Mouse (Mus musculus) lung, postnatal 0 days (tissue): ENCODE data around the gene Iqcf1. TPM values are rescaled to one million over a fixed set of nuclear protein-coding genes. Genes with fewer than 3 reads are reported as not detected.

Source experiments
- ATAC-seq: fragments of 200-750 bp; cut with Nextera tagmentation; 2 replicates; pipeline ENCODE4 v1.8.0; 2017; ENCODE audit warnings: moderate library complexity
- DNase-seq: peaks from one replicate; pipeline ENCODE4 v3.0.0-alpha.2; 2016; ENCODE audit warnings: low spot score
- H3K27ac ChIP-seq: fragments of 300-500 bp; sonication (generic); 2 replicates; pipeline ENCODE4 v1.5.1; 2014; ENCODE audit warnings: antibody characterized with exemption, mild to moderate bottlenecking, low read length, mixed read lengths
- H3K27me3 ChIP-seq: fragments of 300-500 bp; sonication (generic); replicated peaks from 2 replicates; pipeline ENCODE4 v1.6.1; 2014; ENCODE audit warnings: low read length, mixed read lengths; ENCODE audit not compliant: insufficient read depth
- H3K36me3 ChIP-seq: fragments of 300-500 bp; sonication (generic); 2 replicates; pipeline ENCODE4 v1.6.1; 2014; ENCODE audit warnings: low read length, mixed read lengths; ENCODE audit not compliant: insufficient read depth
- H3K4me1 ChIP-seq: fragments of 300-500 bp; sonication (generic); 2 replicates; pipeline ENCODE4 v1.6.1; 2014; ENCODE audit warnings: antibody characterized with exemption, low read depth, low read length, mixed read lengths; ENCODE audit not compliant: insufficient read depth
- H3K4me2 ChIP-seq: fragments of 300-500 bp; sonication (generic); replicated peaks from 2 replicates; pipeline ENCODE4 v1.6.1; 2014; ENCODE audit warnings: low read depth, mild to moderate bottlenecking, low read length, moderate library complexity, mixed read lengths
- H3K4me3 ChIP-seq: fragments of 300-500 bp; sonication (generic); 2 replicates; pipeline ENCODE4 v1.5.1; 2014; ENCODE audit warnings: low read depth, low read length
- H3K9ac ChIP-seq: fragments of 300-500 bp; sonication (generic); replicated peaks from 2 replicates; pipeline ENCODE4 v1.6.1; 2014; ENCODE audit warnings: low read depth, mild to moderate bottlenecking
- H3K9me3 ChIP-seq: fragments of 300-500 bp; sonication (generic); 2 replicates; pipeline ENCODE4 v1.6.1; 2016; ENCODE audit warnings: low read length, mixed read lengths
- CTCF ChIP-seq: IDR thresholded peaks from 2 replicates; pipeline ENCODE4 v1.5.1; 2016; ENCODE audit warnings: antibody characterized with exemption, mild to moderate bottlenecking
- EP300 ChIP-seq: IDR thresholded peaks from 2 replicates; pipeline ENCODE4 v1.6.1; 2016; ENCODE audit warnings: antibody characterized with exemption, mild to moderate bottlenecking, control low read depth
- WGBS: fragments of 180-500 bp; shearing (Covaris S2); extraction: QIAGEN DNeasy Blood & Tissue Kit; methylation state at CpG from one replicate; pipeline ENCODE4 v1.1.7; 2014; 5-methylcytosine and 5-hydroxymethylcytosine counted together
- polyA plus RNA-seq: library from polyadenylated mRNA; unstranded; fragments of >200 nt; fragmentation: Nextera tagmentation; extraction: Ambion mirVana; gene quantifications from 2 replicates; pipeline ENCODE4 v1.2.1, GENCODE M21; 2015

The Iqcf1 gene
- polyA plus RNA-seq, 1 experiment from 2014 or later = not detected

GRCm38 (mm10) chr9:106474456-106474855 lies 25.3 kb upstream of the Iqcf1 start:
- H3K9me3 ChIP-seq = no peaks in the 10 kb centered on the region
- no peaks in the 10 kb centered on the region for H3K27me3 ChIP-seq
- no peak overlapping the region for H3K9ac ChIP-seq
- DNase-seq (peak; percentile 89), ATAC-seq (no peak)
- WGBS = 12% methylated on average over 4 of the region's 6 CpGs
- no peak overlapping the region for H3K4me3 ChIP-seq
- peak overlapping the region; percentile 40; the same call in 1 of the 2 replicates for H3K4me2 ChIP-seq
- H3K36me3 ChIP-seq = no peaks in the 10 kb centered on the region
- TF ChIP-seq EP300 (no peak), CTCF (peak; percentile 84)
- peaks cover 28% of the 10 kb centered on the region for H3K4me1 ChIP-seq
- H3K27ac ChIP-seq = no peak overlapping the region

GRCm38 (mm10) chr9:106475046-106475445 lies 24.7 kb upstream of the Iqcf1 start:
- Histone ChIP-seq H3K36me3 (no peaks in the 10 kb centered on the region), H3K4me1 (peaks cover 28% of the 10 kb centered on the region), H3K27me3 (no peaks in the 10 kb centered on the region), H3K4me2 (peak overlapping the region; percentile 40; the same call in 1 of the 2 replicates), H3K9ac (no peak overlapping the region), H3K4me3 (no peak overlapping the region), H3K9me3 (no peaks in the 10 kb centered on the region), H3K27ac (peak overlapping the region; percentile 85; the same call in 1 of the 2 replicates)
- DNase-seq (no peak), ATAC-seq (no peak)
- TF ChIP-seq EP300 (no peak), CTCF (no peak)
- 70% methylated on average over 7 of the region's 7 CpGs for WGBS

- peak within 1 kb of the TSS; percentile 85 for H3K27ac ChIP-seq
- H3K36me3 ChIP-seq = no peaks in the 10 kb centered on the region
- WGBS = 77% methylated on average over 10 of the region's 10 CpGs
- ATAC-seq (no peak), DNase-seq (no peak)
- H3K27me3 ChIP-seq = no peaks in the 10 kb centered on the region
- H3K9ac ChIP-seq = 0 out of 2 replicates have a peak within 1 kb of the TSS, but pooled peaks have one; percentile 19
- no peaks in the 10 kb centered on the region for H3K9me3 ChIP-seq
- peak within 1 kb of the TSS; percentile 30 for H3K4me3 ChIP-seq
- H3K4me1 ChIP-seq = peaks cover 28% of the 10 kb centered on the region
- H3K4me2 ChIP-seq = peak within 1 kb of the TSS; percentile 40
- no peak for TF ChIP-seq EP300
- no peak for TF ChIP-seq CTCF
These were observed 24.1 kb upstream of the Iqcf1 start, which contains the start of gene Rrp9 for GRCm38 (mm10) chr9:106475663-106476001. Gene Rrp9, plus strand, starts transcription at chr9:106475963.

DNA sequence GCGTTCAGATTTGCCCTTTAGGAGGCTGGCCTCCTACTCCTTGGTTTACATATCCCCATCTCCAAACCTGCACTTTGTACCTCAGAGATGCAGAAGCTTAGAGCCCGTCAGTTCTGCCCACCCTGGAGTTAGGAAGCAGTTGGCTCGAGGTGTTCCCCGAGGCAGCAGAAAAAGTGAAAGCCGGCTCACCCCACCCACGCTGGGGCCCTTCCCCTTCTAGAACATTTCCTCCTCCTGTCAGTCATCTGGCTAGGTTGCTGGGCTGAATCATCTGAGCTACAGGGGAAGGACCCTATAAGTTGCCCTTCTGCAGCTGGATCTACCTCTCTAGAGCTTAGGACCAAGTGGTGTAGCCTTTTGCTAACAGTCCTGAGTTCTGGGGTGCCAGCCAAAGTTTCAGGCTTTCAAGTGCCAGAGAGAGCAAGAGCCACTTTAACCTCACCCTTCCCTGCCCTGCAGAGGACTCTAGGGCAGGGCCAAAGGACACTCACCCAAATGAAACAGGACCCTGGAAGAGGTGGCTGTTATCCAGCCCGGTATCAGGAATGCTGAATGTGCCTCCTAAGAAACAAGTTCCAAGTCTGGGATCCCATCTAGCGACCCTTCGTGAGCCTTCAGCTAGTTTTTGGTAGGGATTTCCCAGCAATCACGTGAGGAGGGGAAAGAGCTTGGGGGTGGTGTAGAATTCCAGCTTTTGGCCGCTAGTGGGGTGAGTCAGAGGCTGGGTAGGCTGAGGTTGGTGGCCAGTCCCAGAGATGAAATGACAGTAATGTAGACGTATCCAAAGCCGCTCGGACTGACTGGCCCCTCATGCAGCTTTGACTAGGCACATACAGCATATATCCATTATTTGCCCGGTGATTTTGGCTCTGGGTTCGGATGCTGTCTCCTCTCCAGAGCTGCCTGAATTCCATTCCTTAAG lies 23.5 kb upstream of the Iqcf1 start:
- ATAC-seq (peak; percentile 67), DNase-seq (peak; percentile 93)
- TF ChIP-seq CTCF = no peak
- TF ChIP-seq EP300 = peak; percentile 63
- H3K4me1 ChIP-seq = peaks cover 28% of the 10 kb centered on the region
- H3K9ac ChIP-seq = 0 out of 2 replicates have a peak overlapping the region, but pooled peaks have one; percentile 19
- no peaks in the 10 kb centered on the region for H3K9me3 ChIP-seq
- H3K4me3 ChIP-seq = peak overlapping the region; percentile 30
- no peaks in the 10 kb centered on the region for H3K36me3 ChIP-seq
- H3K27ac ChIP-seq = peak overlapping the region; percentile 85
- no peaks in the 10 kb centered on the region for H3K27me3 ChIP-seq
- 15% methylated on average over 16 of the region's 16 CpGs for WGBS
- peak overlapping the region; percentile 40 for H3K4me2 ChIP-seq

GRCm38 (mm10) chr9:106476924-106477484 lies 22.8 kb upstream of the Iqcf1 start, which contains the start of gene Parp3:
Gene Parp3, minus strand, starts transcription at chr9:106476949.
- DNase-seq (peak; percentile 100), ATAC-seq (peak; percentile 97)
- Histone ChIP-seq H3K27ac (peak within 1 kb of the TSS; percentile 85), H3K27me3 (no peaks in the 10 kb centered on the region), H3K36me3 (no peaks in the 10 kb centered on the region; the same call in 1 of the 2 replicates), H3K9ac (peak within 1 kb of the TSS; percentile 41), H3K4me3 (peak within 1 kb of the TSS; percentile 48), H3K9me3 (no peaks in the 10 kb centered on the region), H3K4me2 (peak within 1 kb of the TSS; percentile 91), H3K4me1 (peaks cover 28% of the 10 kb centered on the region)
- WGBS = under 1% methylated on average over 41 of the region's 41 CpGs
- TF ChIP-seq CTCF (peak; percentile 98), EP300 (no peak)

GRCm38 (mm10) chr9:106477649-106478048 lies 22.1 kb upstream of the Iqcf1 start:
- TF ChIP-seq EP300 (no peak), CTCF (no peak)
- Histone ChIP-seq H3K9me3 (no peaks in the 10 kb centered on the region), H3K27me3 (no peaks in the 10 kb centered on the region), H3K36me3 (no peaks in the 10 kb centered on the region; the same call in 1 of the 2 replicates), H3K4me1 (peaks cover 28% of the 10 kb centered on the region), H3K4me3 (peak overlapping the region; percentile 48), H3K9ac (peak overlapping the region; percentile 41), H3K4me2 (peak overlapping the region; percentile 91), H3K27ac (no peak overlapping the region; the same call in 1 of the 2 replicates)
- DNase-seq = no peak
- under 1% methylated on average over 16 of the region's 16 CpGs for WGBS
- no peak for ATAC-seq
